ENCODE assay signal across 8 mouse cellular contexts in genomic region chr3:57204066-57204723, GRCm38 (mm10).
DNase-seq lines count a peak whose midpoint lies in the region; ATAC-seq and TF ChIP-seq lines count a peak whose summit lies in the region.

No protein-coding gene starts in this region.

- WGBS in lung, embryonic 14.5 days: 21% methylated on average over 3 of the region's 3 CpGs
- WGBS in lung, adult 2 months: 17% methylated on average over 3 of the region's 3 CpGs
- 29% methylated on average over 3 of the region's 3 CpGs for WGBS in embryonic facial prominence, embryonic 11.5 days

- H3K4me1 ChIP-seq in lung, embryonic 14.5 days (ENCODE audit: insufficient read depth): no peaks in the 10 kb centered on the region
- no peaks in the 10 kb centered on the region for H3K4me1 ChIP-seq in lung, adult 2 months (ENCODE audit: control insufficient read depth, insufficient read depth, low read length)
- no peaks in the 10 kb centered on the region for H3K4me1 ChIP-seq in embryonic facial prominence, embryonic 11.5 days (ENCODE audit: control insufficient read depth, insufficient read depth, low read length)

- no peaks in the 10 kb centered on the region for H3K36me3 ChIP-seq in lung, embryonic 14.5 days (ENCODE audit: insufficient read depth)
- H3K36me3 ChIP-seq in embryonic facial prominence, embryonic 11.5 days (replicated peaks; ENCODE audit: control insufficient read depth, insufficient read depth, low read depth, low read length): no peaks in the 10 kb centered on the region

- no peak for ATAC-seq in lung, embryonic 14.5 days (ENCODE audit: insufficient read depth)
- ATAC-seq in embryonic facial prominence, embryonic 11.5 days (replicated peaks; ENCODE audit: insufficient number of reproducible peaks, low FRiP score, low TSS enrichment, low read depth): no peak

- no peaks in the 10 kb centered on the region for H3K27me3 ChIP-seq in lung, embryonic 14.5 days (ENCODE audit: insufficient read depth, low read length)
- no peaks in the 10 kb centered on the region for H3K27me3 ChIP-seq in embryonic facial prominence, embryonic 11.5 days (ENCODE audit: control insufficient read depth, insufficient read depth, low read length)

- no peak overlapping the region for H3K4me3 ChIP-seq in lung, embryonic 14.5 days (ENCODE audit: low read depth, low read length)
- no peak overlapping the region for H3K4me3 ChIP-seq in lung, adult 2 months (replicated peaks; ENCODE audit: extremely low read depth, low read depth, low read length)
- no peak overlapping the region for H3K4me3 ChIP-seq in embryonic facial prominence, embryonic 11.5 days (ENCODE audit: low read depth, low read length)

- peak; percentile 69 for TF ChIP-seq CTCF in lung, embryonic 14.5 days (IDR thresholded peaks at IDR 0.05; ENCODE audit: low read depth)
- no peak for TF ChIP-seq CTCF in lung, adult 2 months (IDR thresholded peaks at IDR 0.05; ENCODE audit: insufficient read depth, low read length)

- no peaks in the 10 kb centered on the region for H3K9me3 ChIP-seq in lung, embryonic 14.5 days (ENCODE audit: low read depth, low read length)
- H3K9me3 ChIP-seq in embryonic facial prominence, embryonic 11.5 days (replicated peaks; ENCODE audit: control insufficient read depth, low read length): no peaks in the 10 kb centered on the region

- DNase-seq in lung, embryonic 14.5 days: peak; percentile 85
- no peak for DNase-seq in lung, adult 2 months
- peak; percentile 81 for DNase-seq in brain, adult 2 months (ENCODE audit: low read depth, low spot score)
- peak; percentile 77 for DNase-seq in embryonic facial prominence, embryonic 11.5 days (ENCODE audit: low spot score)
- peak; percentile 64 for DNase-seq in kidney, postnatal 14 days
- DNase-seq in lung, postnatal 14 days: peak; percentile 51
- peak; percentile 63 for DNase-seq in right cerebral cortex, postnatal 4 days
- DNase-seq in B cell, adult 2 months: no peak

- no peak overlapping the region for H3K9ac ChIP-seq in lung, embryonic 14.5 days
- H3K9ac ChIP-seq in embryonic facial prominence, embryonic 11.5 days (replicated peaks; ENCODE audit: low read length): no peak overlapping the region

- no peak overlapping the region for H3K4me2 ChIP-seq in lung, embryonic 14.5 days
- H3K4me2 ChIP-seq in embryonic facial prominence, embryonic 11.5 days (ENCODE audit: low read depth, low read length): no peak overlapping the region

- no peak overlapping the region for H3K27ac ChIP-seq in lung, embryonic 14.5 days (ENCODE audit: low read depth)
- H3K27ac ChIP-seq in embryonic facial prominence, embryonic 11.5 days (replicated peaks; ENCODE audit: low read depth, low read length): no peak overlapping the region

- no peak for TF ChIP-seq POLR2A in lung, adult 2 months (IDR thresholded peaks at IDR 0.05; ENCODE audit: borderline replicate concordance, extremely low read depth, low read depth, low read length)

Comparison
In these comparisons a context has a peak if more than half of its experiments do, and no peak if none do; other contexts are left out.
1. DNase-seq: peak in lung, embryonic 14.5 days (single experiment), brain, adult 2 months (single experiment), embryonic facial prominence, embryonic 11.5 days (single experiment), kidney, postnatal 14 days (single experiment), lung, postnatal 14 days (single experiment) and right cerebral cortex, postnatal 4 days (single experiment); none in lung, adult 2 months (single experiment) and B cell, adult 2 months (0 of 2).